Mouse (Mus musculus) splenic B cell, adult 2 months (primary cell): ENCODE measurements at regions not wholly inside any gene's neighbourhood (a gene's known extent, or its start where the extent isn't known, plus 50 kb on each side); places are given as distances from the start of the nearest gene placed in this dataset.

ENCODE experiments used
- DNase-seq: peaks from one replicate; pipeline ENCODE4 v3.0.0-alpha.2; 2011; ENCODE audit warnings: low read depth, low spot score
- H3K27me3 ChIP-seq: 2 replicates; pipeline ENCODE4 v1.6.1; 2012; ENCODE audit warnings: mild to moderate bottlenecking, low read length, moderate library complexity, mixed read lengths; ENCODE audit not compliant: control insufficient read depth, poor library complexity, insufficient read depth, severe bottlenecking
- H3K36me3 ChIP-seq: 2 replicates; pipeline ENCODE4 v1.6.1; 2012; ENCODE audit warnings: mild to moderate bottlenecking, low read length, moderate library complexity, mixed read lengths; ENCODE audit not compliant: control insufficient read depth, poor library complexity, insufficient read depth, severe bottlenecking

DNA sequence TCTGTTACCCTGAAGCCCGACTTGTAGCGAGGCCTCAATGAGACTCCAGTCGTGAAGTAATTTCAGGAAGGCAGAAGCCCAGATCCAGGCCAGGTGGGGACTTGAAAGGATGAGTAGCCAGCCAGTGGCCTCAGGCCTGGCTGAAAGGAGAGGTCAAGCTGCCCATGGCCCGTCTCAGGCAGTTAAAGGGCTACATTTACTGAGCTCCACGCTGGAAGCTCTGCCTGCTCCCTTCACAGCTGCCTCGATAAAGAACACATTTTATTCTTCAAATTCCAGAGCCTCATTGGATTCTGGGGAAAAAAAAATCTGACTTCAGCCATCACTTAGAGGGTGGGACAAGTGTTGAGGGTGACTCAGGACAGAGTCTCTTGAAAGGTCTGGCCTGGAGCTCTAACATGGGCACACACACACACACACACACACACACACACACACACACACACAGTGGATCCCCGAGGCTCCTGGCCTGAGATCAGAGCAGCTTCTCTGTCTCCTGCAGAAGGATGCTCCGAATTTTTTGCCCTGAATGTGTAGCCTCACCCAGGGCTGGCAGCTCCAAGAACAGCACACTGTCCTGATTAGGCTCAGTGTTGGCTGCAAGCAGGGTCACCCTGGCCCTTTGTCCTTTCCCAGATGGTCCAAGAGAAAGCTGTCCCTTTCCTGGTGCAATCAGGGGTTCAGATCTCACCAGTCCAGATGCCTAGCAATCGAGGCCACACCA, 53.0 kb downstream of the Gadd45g start:
- DNase-seq = no peak
- no peaks in the 10 kb centered on the region for H3K36me3 ChIP-seq

DNA sequence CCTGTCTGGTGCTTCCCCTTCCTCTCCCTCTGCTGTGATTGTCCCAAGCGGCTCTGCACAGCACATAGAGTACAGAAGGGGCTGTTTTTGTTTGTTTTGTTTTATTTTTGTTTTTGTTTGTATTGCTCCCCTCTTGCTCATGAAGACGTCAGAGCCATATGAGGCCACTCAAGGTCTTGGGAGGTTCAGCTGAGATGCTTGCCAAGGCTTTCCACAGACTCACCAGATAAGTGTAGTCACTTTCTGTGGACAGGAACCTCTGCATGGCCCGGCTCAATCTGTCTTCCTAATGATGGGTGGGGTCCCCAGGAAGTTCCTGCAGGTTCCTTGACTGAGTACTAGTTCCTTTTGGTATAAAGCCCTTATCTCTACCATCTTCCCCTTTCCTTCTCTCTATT, 53.6 kb downstream of the Gadd45g start:
- H3K27me3 ChIP-seq = no peaks in the 10 kb centered on the region
- no peak for DNase-seq
- no peaks in the 10 kb centered on the region for H3K36me3 ChIP-seq

More for the DNA sequence above, 53.0 kb downstream of the Gadd45g start:
- no peaks in the 10 kb centered on the region for H3K27me3 ChIP-seq

GRCm38 (mm10) chr13:51902482-51903285, 56.2 kb downstream of the Gadd45g start:
- Histone ChIP-seq H3K36me3 (no peaks in the 10 kb centered on the region), H3K27me3 (no peaks in the 10 kb centered on the region)
- DNase-seq = no peak

- no peak for DNase-seq
- H3K36me3 ChIP-seq = no peaks in the 10 kb centered on the region
- no peaks in the 10 kb centered on the region for H3K27me3 ChIP-seq
Observed at GRCm38 (mm10) chr13:51903324-51903939, 57.0 kb downstream of the Gadd45g start.

DNA sequence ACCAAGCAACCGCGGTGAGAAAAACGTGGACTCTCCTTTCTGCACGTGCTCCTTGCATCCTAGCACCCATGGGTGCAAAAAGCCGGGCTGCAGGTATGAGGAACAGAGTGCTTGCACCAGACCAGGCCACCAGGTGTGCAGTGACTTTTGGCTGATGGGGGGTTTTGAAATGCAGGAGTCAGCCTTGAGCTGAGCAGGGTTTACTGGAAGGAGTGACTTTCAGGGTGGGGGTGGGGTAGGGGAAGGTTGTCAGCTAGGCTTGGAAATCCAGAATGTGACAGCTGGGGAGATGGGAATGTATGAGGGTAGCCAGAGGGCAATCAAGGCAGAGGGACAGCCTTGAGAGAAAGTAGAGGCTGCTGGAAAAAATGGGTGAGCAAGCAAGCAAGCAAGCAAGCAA, 58.8 kb downstream of the Gadd45g start:
- Histone ChIP-seq H3K27me3 (no peaks in the 10 kb centered on the region), H3K36me3 (no peaks in the 10 kb centered on the region)
- no peak for DNase-seq

- Histone ChIP-seq H3K36me3 (no peaks in the 10 kb centered on the region), H3K27me3 (no peaks in the 10 kb centered on the region)
- DNase-seq = no peak
Observed at GRCm38 (mm10) chr13:51906103-51906502, 59.6 kb downstream of the Gadd45g start.

- DNase-seq = no peak
- no peaks in the 10 kb centered on the region for H3K36me3 ChIP-seq
- no peaks in the 10 kb centered on the region for H3K27me3 ChIP-seq
Observed at GRCm38 (mm10) chr13:51908514-51908913, 62.0 kb downstream of the Gadd45g start.

DNA sequence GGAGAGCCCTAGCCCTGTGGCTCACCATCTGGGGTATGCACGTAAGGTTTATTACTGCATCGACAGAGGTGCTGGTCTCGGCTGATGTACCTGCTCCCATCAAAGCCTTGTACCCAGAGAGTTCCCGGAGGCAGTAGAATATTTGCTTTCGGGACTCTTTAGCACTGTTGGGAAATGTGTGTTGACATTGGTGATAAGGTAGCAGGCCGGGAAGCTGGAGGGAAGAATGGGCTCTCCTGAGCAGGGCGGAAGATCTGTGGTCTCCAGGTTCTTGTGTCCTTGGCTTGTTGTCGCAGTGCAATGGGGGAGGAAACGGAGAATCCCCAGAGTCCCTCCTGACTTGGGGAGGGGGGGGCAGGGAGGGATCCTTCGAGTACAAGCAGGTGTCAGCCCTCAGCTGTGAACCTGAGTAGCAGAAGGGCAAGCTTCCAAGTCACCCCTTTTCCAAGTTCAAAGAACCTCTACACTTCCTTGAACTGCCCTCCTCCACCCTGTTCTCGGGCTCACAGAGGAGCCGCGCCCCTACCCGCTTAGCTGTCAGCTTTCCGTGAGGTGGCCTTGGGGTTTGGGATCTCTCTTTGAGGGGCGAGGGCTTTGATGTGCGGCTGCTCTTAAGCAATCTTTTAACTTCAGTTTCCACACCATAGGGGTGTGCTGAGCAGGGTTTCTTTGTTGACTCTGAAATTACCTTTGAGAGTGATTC, 65.0 kb downstream of the Gadd45g start:
- H3K27me3 ChIP-seq = no peaks in the 10 kb centered on the region
- no peak for DNase-seq
- H3K36me3 ChIP-seq = no peaks in the 10 kb centered on the region

DNA sequence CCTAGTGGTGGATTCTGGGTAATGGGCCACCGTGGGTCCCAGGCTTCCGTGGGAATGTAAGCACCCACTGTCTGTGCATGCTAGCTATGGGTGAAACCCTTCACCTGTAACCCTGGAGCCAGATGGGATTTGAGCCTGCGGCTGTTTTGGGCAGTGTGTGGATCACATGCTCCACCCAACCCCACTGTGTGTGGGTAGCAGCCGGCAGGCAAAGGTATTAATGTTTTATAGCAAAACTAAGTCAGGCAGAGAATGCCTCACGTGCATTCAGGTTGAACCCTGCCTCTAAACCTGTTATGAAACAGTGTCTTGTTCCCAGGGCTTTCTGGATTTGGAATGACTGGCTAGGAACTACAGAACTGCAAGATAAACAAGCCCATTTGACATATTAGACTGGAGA, 66.0 kb downstream of the Gadd45g start:
- Histone ChIP-seq H3K27me3 (no peaks in the 10 kb centered on the region), H3K36me3 (no peaks in the 10 kb centered on the region)
- no peak for DNase-seq

DNA sequence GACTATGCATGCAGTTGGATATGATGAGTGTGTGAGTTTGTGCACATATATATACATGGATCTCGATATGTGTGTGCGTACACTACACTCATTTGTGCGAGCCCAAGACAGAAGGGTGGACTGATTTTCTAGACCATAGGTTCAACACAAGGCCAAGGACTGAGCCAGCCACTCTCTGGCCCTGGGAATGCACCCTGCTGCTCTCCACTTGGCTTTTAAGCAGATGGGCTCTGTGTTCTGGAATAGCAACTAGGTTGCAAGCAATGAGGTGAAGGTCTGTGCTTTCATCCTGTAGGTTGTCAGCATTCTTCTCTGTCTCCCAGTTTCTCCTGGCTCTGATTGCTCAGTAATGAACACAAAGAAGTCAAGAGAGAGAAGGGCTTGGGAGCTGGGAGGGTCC, 66.5 kb downstream of the Gadd45g start:
- Histone ChIP-seq H3K36me3 (no peaks in the 10 kb centered on the region), H3K27me3 (no peaks in the 10 kb centered on the region)
- DNase-seq = no peak

- Histone ChIP-seq H3K27me3 (no peaks in the 10 kb centered on the region), H3K36me3 (no peaks in the 10 kb centered on the region)
- DNase-seq = no peak
Observed at GRCm38 (mm10) chr13:51916666-51917240, 70.3 kb downstream of the Gadd45g start.

- H3K27me3 ChIP-seq = no peaks in the 10 kb centered on the region
- no peaks in the 10 kb centered on the region for H3K36me3 ChIP-seq
- DNase-seq = no peak
Observed at GRCm38 (mm10) chr13:51917658-51918057, 71.2 kb downstream of the Gadd45g start.

DNA sequence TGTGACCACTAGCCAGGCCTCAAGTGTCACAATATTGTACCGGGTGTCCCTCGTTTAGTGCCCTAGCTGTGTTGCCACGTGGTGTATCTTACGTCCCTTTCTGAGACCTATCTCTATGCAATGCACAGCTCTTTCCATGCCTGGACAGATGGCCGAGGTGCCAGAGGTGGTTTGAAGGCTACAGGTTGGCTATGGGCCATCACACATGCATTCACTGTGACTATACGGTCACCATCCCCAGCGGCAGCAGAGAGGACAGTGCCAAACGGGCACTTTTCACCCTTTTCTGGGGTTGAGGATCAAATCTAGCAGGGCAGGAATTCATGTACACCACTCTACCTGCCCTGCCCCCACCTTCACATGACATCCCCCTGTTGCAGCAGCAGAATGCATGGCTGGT, 71.6 kb downstream of the Gadd45g start:
- no peak for DNase-seq
- H3K36me3 ChIP-seq = no peaks in the 10 kb centered on the region
- H3K27me3 ChIP-seq = no peaks in the 10 kb centered on the region

DNA sequence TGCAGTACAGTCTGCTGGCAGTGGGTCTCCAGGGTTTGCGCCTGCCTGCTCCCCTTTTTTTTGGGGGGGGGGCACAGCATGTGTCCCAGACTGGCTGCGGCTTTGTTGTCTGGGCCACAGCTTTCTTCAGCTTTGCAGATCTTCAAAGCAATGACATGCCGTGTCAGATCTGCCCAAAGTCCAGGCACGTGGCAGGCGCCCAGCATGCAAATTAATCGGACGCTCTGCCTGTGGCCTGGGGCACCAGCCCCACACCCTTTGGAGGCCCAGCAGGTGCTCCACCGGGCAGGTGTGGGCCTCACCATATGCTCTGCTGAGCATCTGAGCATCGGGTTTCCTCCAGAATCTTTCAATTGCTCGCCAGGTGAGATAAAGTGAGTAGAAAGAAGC, 72.3 kb downstream of the Gadd45g start:
- no peaks in the 10 kb centered on the region for H3K36me3 ChIP-seq
- no peak for DNase-seq

More for the DNA sequence above, 72.3 kb downstream of the Gadd45g start:
- H3K27me3 ChIP-seq = no peaks in the 10 kb centered on the region
